Mouse (Mus musculus): ENCODE results near the gene Cep128. TPM values are rescaled to one million over a fixed set of nuclear protein-coding genes. Genes with fewer than 3 reads are reported as not detected.

Cep128 gene
- polyA plus RNA-seq, 1 experiment from 2014 or later = 7.1 TPM

GRCm38 (mm10) chr12:91134740-91135517 is 249.3 kb downstream of the Cep128 start:
- H3K36me3 ChIP-seq = no peaks in the 10 kb centered on the region
- H3K4me3 ChIP-seq = no peak overlapping the region
- no peak overlapping the region for H3K27ac ChIP-seq
- H3K27me3 ChIP-seq (ENCODE audit: insufficient read depth, poor library complexity, severe bottlenecking) = no peaks in the 10 kb centered on the region
- no peak for DNase-seq (ENCODE audit: low spot score)
- 84% methylated on average over 8 of the region's 8 CpGs for WGBS
- H3K4me1 ChIP-seq = no peaks in the 10 kb centered on the region
- no peaks in the 10 kb centered on the region for H3K9me3 ChIP-seq

GRCm38 (mm10) chr12:91115054-91115453 is 269.2 kb downstream of the Cep128 start:
- Histone ChIP-seq H3K27me3 (ENCODE audit: insufficient read depth, poor library complexity, severe bottlenecking) (no peaks in the 10 kb centered on the region), H3K4me1 (peaks cover 15% of the 10 kb centered on the region), H3K4me3 (no peak overlapping the region), H3K9me3 (no peaks in the 10 kb centered on the region), H3K27ac (no peak overlapping the region), H3K36me3 (no peaks in the 10 kb centered on the region)
- DNase-seq (ENCODE audit: low spot score) = no peak
- WGBS = 52% methylated on average over 3 of the region's 3 CpGs

GRCm38 (mm10) chr12:91103316-91103715 is 280.9 kb downstream of the Cep128 start:
- Histone ChIP-seq H3K4me1 (no peaks in the 10 kb centered on the region), H3K27me3 (ENCODE audit: insufficient read depth, poor library complexity, severe bottlenecking) (no peaks in the 10 kb centered on the region), H3K27ac (no peak overlapping the region), H3K36me3 (no peaks in the 10 kb centered on the region), H3K4me3 (no peak overlapping the region), H3K9me3 (no peaks in the 10 kb centered on the region)
- 76% methylated on average over 4 of the region's 4 CpGs for WGBS
- DNase-seq (ENCODE audit: low spot score) = peak; percentile 54

GRCm38 (mm10) chr12:91097869-91098268 is 286.3 kb downstream of the Cep128 start:
- DNase-seq (ENCODE audit: low spot score) = no peak
- WGBS = 81% methylated on average over 6 of the region's 6 CpGs
- Histone ChIP-seq H3K27ac (no peak overlapping the region), H3K27me3 (ENCODE audit: insufficient read depth, poor library complexity, severe bottlenecking) (no peaks in the 10 kb centered on the region), H3K36me3 (no peaks in the 10 kb centered on the region), H3K9me3 (no peaks in the 10 kb centered on the region), H3K4me1 (no peaks in the 10 kb centered on the region), H3K4me3 (no peak overlapping the region)

- H3K27ac ChIP-seq = no peak overlapping the region
- no peak overlapping the region for H3K4me3 ChIP-seq
- 92% methylated on average over 6 of the region's 6 CpGs for WGBS
- H3K36me3 ChIP-seq = no peaks in the 10 kb centered on the region
- no peaks in the 10 kb centered on the region for H3K27me3 ChIP-seq (ENCODE audit: insufficient read depth, poor library complexity, severe bottlenecking)
- H3K9me3 ChIP-seq = no peaks in the 10 kb centered on the region
- DNase-seq (ENCODE audit: low spot score) = peak; percentile 17
- no peaks in the 10 kb centered on the region for H3K4me1 ChIP-seq
Measured at GRCm38 (mm10) chr12:91096197-91096596, 288.0 kb downstream of the Cep128 start.

GRCm38 (mm10) chr12:91088271-91088670 is 295.9 kb downstream of the Cep128 start:
- Histone ChIP-seq H3K4me1 (no peaks in the 10 kb centered on the region), H3K27ac (no peak overlapping the region), H3K9me3 (no peaks in the 10 kb centered on the region), H3K4me3 (no peak overlapping the region), H3K36me3 (no peaks in the 10 kb centered on the region), H3K27me3 (ENCODE audit: insufficient read depth, poor library complexity, severe bottlenecking) (no peaks in the 10 kb centered on the region)
- 78% methylated on average over 4 of the region's 4 CpGs for WGBS
- no peak for DNase-seq (ENCODE audit: low spot score)

GRCm38 (mm10) chr12:91085967-91086366 is 298.2 kb downstream of the Cep128 start:
- H3K4me3 ChIP-seq = no peak overlapping the region
- no peaks in the 10 kb centered on the region for H3K36me3 ChIP-seq
- H3K27me3 ChIP-seq (ENCODE audit: insufficient read depth, poor library complexity, severe bottlenecking) = no peaks in the 10 kb centered on the region
- 94% methylated on average over 9 of the region's 9 CpGs for WGBS
- no peak overlapping the region for H3K27ac ChIP-seq
- DNase-seq (ENCODE audit: low spot score) = no peak
- no peaks in the 10 kb centered on the region for H3K4me1 ChIP-seq
- no peaks in the 10 kb centered on the region for H3K9me3 ChIP-seq

- WGBS = 91% methylated on average over 5 of the region's 5 CpGs
- no peaks in the 10 kb centered on the region for H3K4me1 ChIP-seq
- no peak for DNase-seq (ENCODE audit: low spot score)
- no peaks in the 10 kb centered on the region for H3K36me3 ChIP-seq
- H3K27ac ChIP-seq = no peak overlapping the region
- no peaks in the 10 kb centered on the region for H3K27me3 ChIP-seq (ENCODE audit: insufficient read depth, poor library complexity, severe bottlenecking)
- no peak overlapping the region for H3K4me3 ChIP-seq
- H3K9me3 ChIP-seq = no peaks in the 10 kb centered on the region
Measured at GRCm38 (mm10) chr12:91075600-91075999, 308.6 kb downstream of the Cep128 start.

GRCm38 (mm10) chr12:91070551-91071045 is 313.6 kb downstream of the Cep128 start:
- Histone ChIP-seq H3K4me1 (no peaks in the 10 kb centered on the region), H3K4me3 (no peak overlapping the region), H3K36me3 (no peaks in the 10 kb centered on the region), H3K27ac (no peak overlapping the region), H3K9me3 (no peaks in the 10 kb centered on the region), H3K27me3 (ENCODE audit: insufficient read depth, poor library complexity, severe bottlenecking) (no peaks in the 10 kb centered on the region)
- no peak for DNase-seq (ENCODE audit: low spot score)
- 95% methylated on average over 2 of the region's 2 CpGs for WGBS

GRCm38 (mm10) chr12:91067083-91067441 is 317.1 kb downstream of the Cep128 start:
- Histone ChIP-seq H3K4me1 (no peaks in the 10 kb centered on the region), H3K9me3 (no peaks in the 10 kb centered on the region), H3K27ac (no peak overlapping the region), H3K36me3 (no peaks in the 10 kb centered on the region), H3K27me3 (ENCODE audit: insufficient read depth, poor library complexity, severe bottlenecking) (no peaks in the 10 kb centered on the region), H3K4me3 (no peak overlapping the region)
- 96% methylated on average over 2 of the region's 2 CpGs for WGBS
- no peak for DNase-seq (ENCODE audit: low spot score)

- Histone ChIP-seq H3K4me3 (no peak overlapping the region), H3K4me1 (no peaks in the 10 kb centered on the region), H3K9me3 (no peaks in the 10 kb centered on the region), H3K36me3 (no peaks in the 10 kb centered on the region), H3K27ac (no peak overlapping the region), H3K27me3 (ENCODE audit: insufficient read depth, poor library complexity, severe bottlenecking) (no peaks in the 10 kb centered on the region)
- 85% methylated on average over 5 of the region's 5 CpGs for WGBS
- no peak for DNase-seq (ENCODE audit: low spot score)
Measured at GRCm38 (mm10) chr12:91066286-91067082, 317.7 kb downstream of the Cep128 start.

GRCm38 (mm10) chr12:91065423-91065822 is 318.8 kb downstream of the Cep128 start:
- H3K4me3 ChIP-seq = no peak overlapping the region
- H3K36me3 ChIP-seq = no peaks in the 10 kb centered on the region
- WGBS = 86% methylated on average over 3 of the region's 3 CpGs
- no peak for DNase-seq (ENCODE audit: low spot score)
- H3K4me1 ChIP-seq = no peaks in the 10 kb centered on the region
- no peak overlapping the region for H3K27ac ChIP-seq
- H3K9me3 ChIP-seq = no peaks in the 10 kb centered on the region
- no peaks in the 10 kb centered on the region for H3K27me3 ChIP-seq (ENCODE audit: insufficient read depth, poor library complexity, severe bottlenecking)

GRCm38 (mm10) chr12:91064368-91064999 is 319.7 kb downstream of the Cep128 start:
- Histone ChIP-seq H3K27ac (no peak overlapping the region), H3K27me3 (ENCODE audit: insufficient read depth, poor library complexity, severe bottlenecking) (no peaks in the 10 kb centered on the region), H3K36me3 (no peaks in the 10 kb centered on the region), H3K4me1 (no peaks in the 10 kb centered on the region), H3K9me3 (no peaks in the 10 kb centered on the region), H3K4me3 (no peak overlapping the region)
- no peak for DNase-seq (ENCODE audit: low spot score)
